Mouse (Mus musculus): Measurements from ENCODE around the gene Prkce. TPM values are rescaled to one million over a fixed set of nuclear protein-coding genes. Genes with fewer than 3 reads are reported as not detected.

Prkce gene
- polyA plus RNA-seq, 1 experiment = not detected

DNA sequence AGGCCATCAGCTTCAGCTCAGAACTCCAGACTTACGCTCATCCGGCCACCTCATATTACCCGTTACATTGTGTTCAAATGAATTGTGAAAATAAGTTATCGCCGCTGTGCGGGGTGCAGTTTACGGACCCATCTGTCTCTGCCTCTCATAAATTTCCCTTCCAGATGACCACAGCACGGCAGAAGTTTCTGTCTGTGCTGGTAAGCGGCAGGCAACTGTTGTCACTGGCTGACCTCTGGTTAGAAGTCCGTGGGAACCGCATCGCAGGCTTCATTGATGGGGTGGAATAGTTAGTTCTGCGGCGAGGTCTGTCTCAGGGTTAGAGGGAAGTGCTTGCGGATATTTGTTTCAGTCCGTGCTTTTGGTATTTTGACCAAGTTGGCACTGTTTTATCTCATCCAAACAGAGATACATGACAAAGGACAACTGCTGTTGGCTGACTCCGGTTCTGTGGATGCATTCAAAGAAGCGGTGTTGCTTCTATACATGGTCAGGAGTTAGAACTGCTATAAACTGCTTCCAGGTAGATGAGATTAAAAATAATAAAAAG, 372.4 kb downstream of the Prkce start:
- 89% methylated on average over 18 of the region's 18 CpGs for WGBS
- Histone ChIP-seq H3K4me1 (ENCODE audit: control insufficient read depth, insufficient read depth, low read length) (peaks cover 6% of the 10 kb centered on the region; the same call in 1 of the 2 replicates), H3K27ac (ENCODE audit: insufficient read depth, low read depth, low read length) (no peak overlapping the region), H3K4me3 (ENCODE audit: insufficient read depth, low read depth, low read length) (no peak overlapping the region)
- TF ChIP-seq CTCF (IDR thresholded peaks at IDR 0.05; ENCODE audit: insufficient read depth, low read depth, low read length) (no peak), POLR2A (IDR thresholded peaks at IDR 0.05; ENCODE audit: insufficient read depth, low read depth, low read length) (no peak)

DNA sequence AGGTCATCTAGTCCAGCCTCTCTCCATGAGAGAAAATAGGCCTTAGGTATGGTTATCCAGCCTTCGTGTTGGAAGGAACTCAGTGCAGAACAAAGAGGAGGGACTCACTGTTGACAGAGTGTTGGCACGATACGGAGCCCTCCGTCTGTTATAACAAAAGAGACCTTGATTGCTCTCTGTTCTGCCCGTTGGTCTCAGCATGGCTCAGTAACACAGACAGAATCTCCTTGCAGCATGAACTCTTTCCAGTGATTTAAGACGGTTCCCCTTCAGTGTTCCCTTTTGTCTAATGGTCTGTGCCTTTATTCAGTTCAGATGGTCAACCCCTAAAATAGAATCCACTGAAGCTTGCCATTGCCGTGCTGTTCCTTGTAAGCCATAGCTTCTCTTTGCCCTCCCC, 378.9 kb downstream of the Prkce start:
- WGBS = 37% methylated on average over 7 of the region's 7 CpGs
- no peak overlapping the region for H3K27ac ChIP-seq (ENCODE audit: insufficient read depth, low read depth, low read length)
- no peak overlapping the region for H3K4me3 ChIP-seq (ENCODE audit: insufficient read depth, low read depth, low read length)
- TF ChIP-seq CTCF (IDR thresholded peaks at IDR 0.05; ENCODE audit: insufficient read depth, low read depth, low read length) (no peak), POLR2A (IDR thresholded peaks at IDR 0.05; ENCODE audit: insufficient read depth, low read depth, low read length) (no peak)
- H3K4me1 ChIP-seq (ENCODE audit: control insufficient read depth, insufficient read depth, low read length) = peaks cover 2% of the 10 kb centered on the region

GRCm38 (mm10) chr17:86549128-86549527, 381.5 kb downstream of the Prkce start:
- H3K4me1 ChIP-seq (ENCODE audit: control insufficient read depth, insufficient read depth, low read length) = peaks cover 4% of the 10 kb centered on the region
- no peak for TF ChIP-seq CTCF (IDR thresholded peaks at IDR 0.05; ENCODE audit: insufficient read depth, low read depth, low read length)
- no peak for TF ChIP-seq POLR2A (IDR thresholded peaks at IDR 0.05; ENCODE audit: insufficient read depth, low read depth, low read length)
- H3K4me3 ChIP-seq (ENCODE audit: insufficient read depth, low read depth, low read length) = no peak overlapping the region
- H3K27ac ChIP-seq (ENCODE audit: insufficient read depth, low read depth, low read length) = no peak overlapping the region
- WGBS = 88% methylated on average over 10 of the region's 10 CpGs

DNA sequence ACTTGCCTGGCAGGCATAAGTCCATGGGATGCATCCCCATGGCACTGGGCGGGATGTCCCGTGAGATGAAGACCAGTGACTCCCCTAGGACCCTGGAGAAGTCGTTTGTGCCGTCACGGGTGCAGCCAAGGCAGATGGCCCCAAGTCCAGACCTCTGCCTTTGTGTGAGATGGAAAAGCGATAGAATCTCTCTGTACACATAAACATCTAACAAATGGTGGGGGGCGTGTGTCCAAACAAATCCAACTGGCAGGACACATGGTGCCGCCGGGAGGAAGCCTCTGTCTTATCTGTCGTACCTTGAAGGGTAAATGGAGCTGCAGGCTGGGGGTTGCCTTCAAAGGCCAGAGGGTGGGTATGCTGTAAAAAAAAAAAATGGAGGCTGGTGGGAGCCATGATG, 384.0 kb downstream of the Prkce start:
- Histone ChIP-seq H3K4me3 (ENCODE audit: insufficient read depth, low read depth, low read length) (no peak overlapping the region), H3K27ac (ENCODE audit: insufficient read depth, low read depth, low read length) (no peak overlapping the region), H3K4me1 (ENCODE audit: control insufficient read depth, insufficient read depth, low read length) (peaks cover 4% of the 10 kb centered on the region)
- TF ChIP-seq CTCF (IDR thresholded peaks at IDR 0.05; ENCODE audit: insufficient read depth, low read depth, low read length) (no peak), POLR2A (IDR thresholded peaks at IDR 0.05; ENCODE audit: insufficient read depth, low read depth, low read length) (no peak)
- WGBS = 94% methylated on average over 10 of the region's 10 CpGs

DNA sequence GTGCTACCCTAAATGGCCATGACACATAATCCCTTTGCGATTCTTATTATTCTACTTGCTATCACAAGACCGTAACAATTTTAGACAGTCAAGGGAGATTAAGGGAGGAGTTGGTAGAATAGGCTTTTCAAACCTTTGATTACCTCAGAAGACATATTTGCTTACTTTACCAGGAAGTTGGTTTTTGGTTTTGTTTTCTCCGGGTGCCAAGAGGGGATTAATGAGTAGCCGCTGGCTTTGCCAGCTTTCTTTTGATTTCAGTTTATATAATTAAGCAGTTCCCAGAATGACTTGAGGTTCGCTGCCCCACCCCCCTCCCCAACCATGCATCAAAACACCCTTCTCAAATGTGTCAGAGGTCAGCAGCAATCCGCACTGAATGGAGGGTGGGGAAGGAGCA, 384.4 kb downstream of the Prkce start:
- TF ChIP-seq POLR2A (IDR thresholded peaks at IDR 0.05; ENCODE audit: insufficient read depth, low read depth, low read length) (no peak), CTCF (IDR thresholded peaks at IDR 0.05; ENCODE audit: insufficient read depth, low read depth, low read length) (no peak)
- H3K4me3 ChIP-seq (ENCODE audit: insufficient read depth, low read depth, low read length) = no peak overlapping the region
- WGBS = 53% methylated on average over 6 of the region's 6 CpGs
- no peak overlapping the region for H3K27ac ChIP-seq (ENCODE audit: insufficient read depth, low read depth, low read length)
- peaks cover 4% of the 10 kb centered on the region for H3K4me1 ChIP-seq (ENCODE audit: control insufficient read depth, insufficient read depth, low read length)

DNA sequence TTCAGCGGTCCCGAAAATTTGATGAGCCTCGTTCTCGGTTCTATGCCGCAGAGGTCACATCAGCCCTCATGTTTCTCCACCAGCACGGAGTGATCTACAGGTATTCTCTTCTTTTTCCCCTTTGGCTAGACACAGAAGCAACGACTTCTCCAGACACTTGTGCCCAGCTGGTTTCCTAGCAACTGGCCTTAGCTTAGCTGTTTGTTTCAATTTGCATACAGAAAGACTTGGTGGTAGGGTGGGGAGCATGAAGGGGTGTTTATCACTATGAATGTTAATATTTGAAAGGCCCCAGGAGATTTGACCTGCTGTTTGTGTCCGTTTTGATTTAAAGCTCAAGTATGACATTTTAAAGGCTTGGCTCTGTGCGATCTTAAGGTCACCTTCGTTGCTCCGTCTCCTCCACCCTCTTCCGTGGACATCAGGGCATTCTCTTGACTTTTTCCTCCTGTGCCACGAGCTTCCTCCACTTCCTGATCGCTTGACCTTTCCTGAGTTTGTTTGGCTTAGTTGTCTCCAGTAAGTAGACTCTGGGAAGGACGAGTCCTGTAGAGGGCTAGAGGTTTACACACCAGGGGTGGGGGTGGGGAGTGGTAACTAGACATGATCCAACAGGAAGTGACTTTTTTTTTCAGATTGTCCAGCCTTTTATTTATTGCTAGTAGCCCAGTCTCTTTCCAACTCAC, 391.8 kb downstream of the Prkce start:
- Histone ChIP-seq H3K4me3 (ENCODE audit: insufficient read depth, low read depth, low read length) (no peak overlapping the region), H3K27ac (ENCODE audit: insufficient read depth, low read depth, low read length) (no peak overlapping the region), H3K4me1 (ENCODE audit: control insufficient read depth, insufficient read depth, low read length) (no peaks in the 10 kb centered on the region)
- no peak for TF ChIP-seq POLR2A (IDR thresholded peaks at IDR 0.05; ENCODE audit: insufficient read depth, low read depth, low read length)
- TF ChIP-seq CTCF (IDR thresholded peaks at IDR 0.05; ENCODE audit: insufficient read depth, low read depth, low read length) = no peak
- WGBS = 79% methylated on average over 15 of the region's 15 CpGs

- Histone ChIP-seq H3K4me1 (ENCODE audit: control insufficient read depth, insufficient read depth, low read length) (no peaks in the 10 kb centered on the region), H3K4me3 (ENCODE audit: insufficient read depth, low read depth, low read length) (no peak overlapping the region), H3K27ac (ENCODE audit: insufficient read depth, low read depth, low read length) (no peak overlapping the region)
- TF ChIP-seq CTCF (IDR thresholded peaks at IDR 0.05; ENCODE audit: insufficient read depth, low read depth, low read length) (no peak), POLR2A (IDR thresholded peaks at IDR 0.05; ENCODE audit: insufficient read depth, low read depth, low read length) (no peak)
- 86% methylated on average over 3 of the region's 3 CpGs for WGBS
These were observed 392.9 kb downstream of the Prkce start for GRCm38 (mm10) chr17:86560499-86560898.

- WGBS = 86% methylated on average over 5 of the region's 5 CpGs
- Histone ChIP-seq H3K4me1 (ENCODE audit: control insufficient read depth, insufficient read depth, low read length) (no peaks in the 10 kb centered on the region), H3K4me3 (ENCODE audit: insufficient read depth, low read depth, low read length) (no peak overlapping the region), H3K27ac (ENCODE audit: insufficient read depth, low read depth, low read length) (no peak overlapping the region)
- TF ChIP-seq POLR2A (IDR thresholded peaks at IDR 0.05; ENCODE audit: insufficient read depth, low read depth, low read length) (no peak), CTCF (IDR thresholded peaks at IDR 0.05; ENCODE audit: insufficient read depth, low read depth, low read length) (no peak)
These were observed 402.9 kb downstream of the Prkce start for GRCm38 (mm10) chr17:86570491-86570890.

DNA sequence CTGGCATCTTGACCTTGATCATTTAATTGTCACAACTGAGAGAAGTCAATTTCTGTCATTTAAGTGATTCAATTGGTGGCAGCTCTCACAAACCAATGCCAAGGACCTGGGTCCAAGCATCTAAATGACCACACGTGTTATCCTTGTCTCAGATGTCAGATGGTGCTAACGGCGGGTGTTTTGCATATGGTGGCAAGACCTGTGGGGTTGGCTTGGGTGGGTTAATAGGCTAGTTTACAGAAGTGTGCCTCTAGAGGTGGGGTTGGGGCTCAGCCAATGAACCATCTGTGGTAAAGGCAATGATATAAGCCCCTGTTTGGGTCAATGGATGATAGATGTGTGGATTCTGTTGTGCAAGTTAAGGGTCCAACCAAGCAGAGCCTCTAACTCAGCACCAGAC, 403.7 kb downstream of the Prkce start:
- no peak overlapping the region for H3K27ac ChIP-seq (ENCODE audit: insufficient read depth, low read depth, low read length)
- H3K4me3 ChIP-seq (ENCODE audit: insufficient read depth, low read depth, low read length) = no peak overlapping the region
- TF ChIP-seq POLR2A (IDR thresholded peaks at IDR 0.05; ENCODE audit: insufficient read depth, low read depth, low read length) (no peak), CTCF (IDR thresholded peaks at IDR 0.05; ENCODE audit: insufficient read depth, low read depth, low read length) (no peak)
- H3K4me1 ChIP-seq (ENCODE audit: control insufficient read depth, insufficient read depth, low read length) = no peaks in the 10 kb centered on the region
- 91% methylated on average over 3 of the region's 3 CpGs for WGBS
